Mouse (Mus musculus): Measurements from ENCODE around the gene Cttnbp2nl.

The Cttnbp2nl gene

DNA sequence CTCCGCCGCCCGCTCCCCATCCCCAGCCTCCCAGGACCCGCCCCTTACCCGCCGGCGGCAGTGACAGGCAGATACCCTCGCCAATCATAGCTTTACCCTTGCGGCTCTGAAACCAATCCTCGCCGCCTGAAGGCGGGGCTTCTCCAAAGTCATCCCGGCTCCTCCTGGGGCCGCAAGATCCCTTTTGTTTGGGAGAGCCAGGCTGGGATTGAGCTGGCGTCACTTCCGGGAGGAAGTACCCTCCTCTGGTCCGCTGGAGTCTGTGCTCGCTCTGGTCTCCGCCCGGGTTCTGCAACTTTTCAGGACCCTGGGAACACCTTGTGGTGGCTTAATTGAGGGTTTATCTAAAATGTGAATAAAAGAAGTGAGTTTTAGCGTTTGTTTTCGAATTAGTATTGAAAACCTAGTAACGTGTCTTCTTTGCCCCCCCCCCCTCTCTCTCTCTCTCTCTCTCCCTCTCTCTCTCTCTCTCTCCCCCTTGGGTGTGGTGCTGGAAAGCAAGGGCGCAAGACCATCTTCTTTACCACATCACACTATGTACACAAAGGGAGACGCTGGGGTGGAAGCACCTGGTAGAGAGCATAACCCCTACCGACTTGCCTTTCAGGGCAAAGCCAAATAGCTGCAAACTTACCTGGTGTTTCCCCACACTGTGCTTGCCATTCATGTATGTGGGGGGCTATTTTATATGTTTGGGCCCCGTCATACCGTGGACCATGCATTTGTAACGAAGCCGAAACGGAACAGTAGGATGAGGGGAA, at the start of gene Cttnbp2nl:
TSS of gene Cttnbp2nl (minus strand) at position 210 of the 761 bp plus-strand sequence.
- 1% methylated on average over 31 of the region's 31 CpGs for WGBS

DNA sequence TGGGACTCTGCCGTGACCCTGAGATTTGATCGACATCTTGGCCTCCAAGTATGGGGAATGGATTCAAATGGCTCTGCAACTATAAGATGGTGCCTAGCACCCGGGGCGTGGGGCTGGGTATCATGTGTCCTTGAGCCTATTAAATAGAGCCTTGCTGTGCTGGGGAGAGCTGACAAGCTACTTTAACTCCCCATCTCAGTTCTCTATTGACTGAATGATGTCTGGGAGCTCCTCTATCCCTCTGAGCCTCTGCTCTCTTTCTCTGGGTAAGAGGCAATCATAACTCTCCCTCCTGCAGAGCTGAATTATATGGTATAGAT, 47.3 kb upstream of the Cttnbp2nl start:
- WGBS, result 62% methylated on average over 4 of the region's 4 CpGs

DNA sequence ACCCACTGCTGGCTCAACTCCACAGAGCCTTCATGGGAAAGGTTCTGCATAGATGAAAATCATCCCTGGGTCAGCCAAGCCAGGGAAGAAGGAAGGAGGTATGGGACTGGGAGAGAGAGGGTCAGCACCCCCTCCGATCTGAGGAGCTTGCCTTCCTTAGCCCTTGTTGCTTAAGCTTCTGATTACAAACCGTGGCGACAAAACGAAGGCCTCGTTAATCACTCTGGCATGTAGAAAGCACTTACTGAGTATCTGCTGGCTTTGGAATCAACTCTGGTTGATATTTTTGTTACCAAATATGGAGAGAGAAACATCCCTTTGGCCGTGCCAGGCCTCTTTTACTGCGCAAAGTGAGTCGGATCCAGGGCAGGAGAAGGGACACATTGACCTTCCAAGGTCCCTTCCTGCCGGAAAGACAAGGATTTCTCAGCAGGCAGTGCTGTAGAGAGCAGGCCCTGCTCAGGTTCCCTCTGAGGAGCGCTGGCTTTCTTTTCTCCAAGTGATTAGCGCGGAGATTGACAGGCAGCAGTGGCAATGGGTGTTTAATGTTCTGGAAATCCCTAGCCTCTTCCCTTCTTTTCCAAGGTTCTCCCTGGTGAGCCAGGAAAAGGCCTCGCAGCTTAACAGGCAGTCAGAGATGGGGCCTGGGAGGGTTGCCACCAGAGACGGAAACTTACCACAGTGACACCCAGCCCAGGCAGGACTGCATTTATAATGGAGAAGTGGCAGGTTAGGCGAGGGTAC, 46.8 kb upstream of the Cttnbp2nl start:
- 65% methylated on average over 15 of the region's 15 CpGs for whole genome bisulfite sequencing

DNA sequence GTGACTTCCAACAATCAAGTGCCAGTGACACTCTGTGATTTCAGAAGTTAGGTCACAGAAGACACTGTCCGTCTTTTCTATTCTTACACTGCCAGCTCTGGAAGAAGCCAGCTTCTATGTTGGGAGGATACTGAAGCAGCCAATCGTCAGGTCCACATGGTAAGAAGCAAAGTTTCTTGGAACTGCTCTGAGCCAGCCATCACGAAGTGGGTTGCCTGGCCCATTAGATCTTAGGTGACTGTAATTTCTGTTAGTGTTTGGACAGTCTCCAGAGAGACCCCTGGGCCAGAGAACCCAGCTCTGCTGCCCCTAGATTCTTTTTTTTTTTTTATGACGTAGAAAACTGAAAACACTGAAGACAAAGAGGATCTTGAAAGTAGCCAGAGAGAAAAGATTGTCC, 44.6 kb upstream of the Cttnbp2nl start:
- WGBS, result 85% methylated on average over 4 of the region's 4 CpGs

DNA sequence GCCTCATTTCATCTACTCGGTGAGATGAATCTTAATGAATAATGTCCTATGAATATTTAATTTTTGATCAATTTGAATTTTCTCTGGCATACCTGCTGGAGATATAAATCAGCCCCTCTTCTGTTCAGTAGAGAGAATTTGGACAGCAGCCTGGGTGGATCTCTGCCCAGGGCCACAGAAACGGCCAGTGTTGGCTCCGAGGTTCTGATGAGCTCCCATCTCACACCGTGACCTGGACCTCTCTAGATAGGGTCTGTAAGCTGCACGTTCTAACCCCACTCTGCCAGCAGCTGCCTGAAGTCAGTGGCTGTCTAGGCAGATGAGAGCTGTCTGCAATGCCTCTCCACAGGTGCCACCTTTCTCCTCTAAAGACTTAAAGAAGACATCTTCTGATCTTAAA, 42.1 kb upstream of the Cttnbp2nl start:
- 75% methylated on average over 5 of the region's 5 CpGs for WGBS

DNA sequence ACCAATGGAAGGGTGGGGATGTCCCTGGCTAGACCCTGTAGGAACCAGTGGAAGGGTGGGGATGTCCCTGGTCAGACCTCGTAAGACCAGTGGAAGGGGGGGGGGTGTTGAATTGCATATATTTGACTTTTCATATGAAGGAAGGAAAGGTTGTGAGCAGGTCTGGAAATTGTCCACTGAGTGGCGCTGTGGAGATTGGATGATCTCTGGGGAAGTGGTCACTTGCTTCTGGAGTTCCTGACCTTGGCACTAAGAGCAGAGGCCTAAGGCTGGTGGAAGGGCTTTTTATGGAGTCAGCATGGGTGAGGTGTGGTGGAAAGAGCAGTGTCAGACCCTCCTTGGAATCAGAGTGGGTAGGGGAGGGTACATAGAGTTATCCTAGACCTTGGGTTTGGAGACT, 41.5 kb upstream of the Cttnbp2nl start:
- 80% methylated on average over 2 of the region's 2 CpGs for WGBS

DNA sequence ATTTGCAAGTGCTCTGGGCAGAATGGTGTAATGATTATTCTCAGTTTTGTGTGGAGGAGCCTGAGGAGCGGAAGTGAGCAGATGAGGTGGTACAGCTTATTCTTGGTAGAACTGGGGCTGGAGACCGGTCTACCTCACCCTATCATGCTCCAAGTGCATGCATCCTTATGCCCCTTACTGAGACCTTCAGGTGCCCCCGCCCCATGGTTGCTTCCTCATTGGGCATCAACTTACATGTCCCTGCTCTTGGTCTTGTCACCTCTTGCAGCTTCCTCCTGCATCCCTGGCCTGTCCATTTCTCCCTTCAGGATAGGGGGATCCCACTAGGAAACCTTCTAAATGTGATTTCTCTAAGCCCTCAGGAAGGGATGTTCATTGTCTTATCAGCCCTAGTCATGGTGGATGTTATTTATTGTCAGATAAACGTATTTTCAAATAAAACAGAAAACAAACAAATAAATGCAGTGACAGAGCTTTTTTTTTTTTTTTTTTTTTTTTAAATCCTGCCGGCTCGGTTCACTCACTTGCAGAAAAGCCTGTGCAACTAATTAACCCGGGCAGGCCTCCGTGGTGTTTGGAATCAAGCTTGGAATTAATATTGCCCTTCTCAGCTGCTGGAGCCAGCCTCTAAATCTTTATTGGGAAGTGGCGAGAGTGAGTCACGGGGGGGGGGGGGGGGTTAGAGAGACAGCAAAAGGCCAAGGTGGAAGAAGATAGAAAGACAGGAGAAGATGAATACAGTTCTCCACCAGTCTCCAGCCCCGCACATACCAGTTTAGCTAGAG, 40.0 kb upstream of the Cttnbp2nl start:
- 70% methylated on average over 11 of the region's 11 CpGs for WGBS

DNA sequence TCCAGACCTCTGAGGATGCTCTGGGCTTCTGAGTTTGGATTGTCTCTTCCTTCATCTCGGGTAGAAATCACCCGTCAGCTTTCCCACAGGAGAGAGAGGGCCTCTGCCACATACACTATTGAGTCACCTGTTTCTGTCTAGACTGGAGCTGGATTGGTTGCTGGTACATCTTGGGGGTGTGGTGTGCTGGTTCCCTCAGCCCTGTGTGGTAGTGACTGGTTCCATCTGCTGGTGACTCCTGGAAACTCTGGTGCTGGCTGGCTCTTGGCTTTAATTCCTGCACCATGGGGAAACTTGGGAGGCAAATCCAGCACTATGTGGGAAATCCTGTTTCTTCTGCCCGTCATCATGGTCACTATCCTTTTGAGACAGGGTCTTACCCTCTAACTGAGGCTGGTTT, 38.0 kb upstream of the Cttnbp2nl start:
- 50% methylated on average over 3 of the region's 3 CpGs for WGBS

DNA sequence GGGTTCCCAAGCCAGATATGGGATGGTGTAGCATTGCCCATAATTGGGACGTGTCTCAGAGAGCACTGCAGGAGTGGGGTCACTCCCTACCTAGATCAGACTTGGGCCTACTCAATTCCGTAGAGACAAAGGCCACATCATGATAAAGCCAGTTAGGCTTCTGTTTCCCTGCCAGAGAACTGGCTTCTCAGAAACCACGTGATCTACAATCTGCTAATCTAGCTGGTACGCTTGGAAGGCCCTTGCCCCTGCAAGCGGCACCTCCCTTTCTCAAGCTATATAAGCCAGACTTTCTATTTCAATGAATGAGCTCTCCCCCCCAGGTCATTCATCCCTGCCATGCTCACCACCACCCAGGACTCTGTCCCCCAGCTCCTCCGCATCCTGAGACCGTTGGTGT, 37.2 kb upstream of the Cttnbp2nl start:
- 95% methylated on average over 7 of the region's 7 CpGs for WGBS

DNA sequence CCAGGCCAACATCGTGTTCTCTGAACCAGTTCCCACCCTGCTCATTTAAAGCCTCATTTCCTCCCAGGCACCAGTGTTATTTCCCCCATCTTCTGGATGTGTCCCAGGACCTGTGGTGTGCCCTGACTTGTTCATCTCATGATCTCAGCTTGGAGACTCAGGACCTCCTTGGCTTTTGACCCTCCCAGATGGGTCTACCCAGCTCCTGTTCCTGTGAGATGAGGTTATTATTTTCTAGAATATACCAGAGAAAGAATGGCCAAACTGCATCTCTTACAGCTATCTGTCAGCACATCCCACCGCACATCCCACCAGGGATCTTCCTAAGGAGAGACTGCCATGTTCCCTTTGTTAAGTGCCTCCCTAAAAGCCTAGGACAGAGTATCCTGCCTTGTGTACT, 35.7 kb upstream of the Cttnbp2nl start:
- 85% methylated on average over 2 of the region's 2 CpGs for WGBS

DNA sequence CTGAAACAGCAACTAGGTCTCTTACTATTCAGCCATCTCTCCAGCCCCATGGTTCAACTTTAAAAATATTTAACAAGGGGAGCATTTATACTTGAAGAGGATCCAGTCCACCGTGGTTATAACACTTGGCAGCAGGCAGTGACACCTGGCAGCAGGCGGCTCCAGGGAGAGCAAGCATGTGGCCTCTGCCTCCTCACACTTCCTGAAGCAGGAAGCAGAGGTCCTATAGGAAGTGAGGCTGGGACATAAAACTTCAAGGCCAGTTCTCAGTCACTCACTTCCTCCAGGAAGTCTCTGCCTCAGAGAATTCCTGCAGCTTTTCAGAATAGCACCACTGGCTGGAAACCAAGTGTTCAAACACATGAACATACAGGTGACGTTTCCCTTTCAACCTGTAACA, 34.4 kb upstream of the Cttnbp2nl start:
- WGBS, result 60% methylated on average over 3 of the region's 3 CpGs

DNA sequence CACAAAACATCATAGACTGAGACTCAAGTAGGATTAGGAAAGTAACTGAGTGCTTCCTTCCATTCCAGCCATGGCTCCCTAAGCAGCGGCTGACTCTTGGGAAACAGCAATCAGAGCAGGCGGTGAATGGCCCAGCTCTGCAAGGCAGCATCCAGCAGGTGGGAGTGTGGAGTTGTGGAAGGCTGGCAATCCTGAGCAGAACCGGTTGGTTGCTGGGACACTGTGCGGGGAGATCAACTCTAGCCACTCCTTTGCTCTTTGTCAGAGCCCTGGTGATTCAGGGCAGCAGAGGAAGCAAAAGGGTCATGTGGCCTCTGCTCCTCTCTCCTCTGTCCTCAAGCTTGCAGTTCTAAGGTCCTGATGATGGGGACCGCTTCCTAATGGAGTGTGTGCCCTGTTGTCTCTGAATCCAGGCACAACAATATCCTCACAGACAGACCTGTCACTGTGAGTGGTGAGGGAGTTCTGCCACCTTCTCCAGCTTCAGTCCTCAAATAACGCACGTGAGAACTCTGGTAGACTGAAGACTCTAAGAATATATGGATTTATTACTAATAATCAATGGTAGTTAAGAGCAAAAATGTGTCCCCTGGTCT, 25.4 kb upstream of the Cttnbp2nl start:
- 27% methylated on average over 7 of the region's 7 CpGs for WGBS

DNA sequence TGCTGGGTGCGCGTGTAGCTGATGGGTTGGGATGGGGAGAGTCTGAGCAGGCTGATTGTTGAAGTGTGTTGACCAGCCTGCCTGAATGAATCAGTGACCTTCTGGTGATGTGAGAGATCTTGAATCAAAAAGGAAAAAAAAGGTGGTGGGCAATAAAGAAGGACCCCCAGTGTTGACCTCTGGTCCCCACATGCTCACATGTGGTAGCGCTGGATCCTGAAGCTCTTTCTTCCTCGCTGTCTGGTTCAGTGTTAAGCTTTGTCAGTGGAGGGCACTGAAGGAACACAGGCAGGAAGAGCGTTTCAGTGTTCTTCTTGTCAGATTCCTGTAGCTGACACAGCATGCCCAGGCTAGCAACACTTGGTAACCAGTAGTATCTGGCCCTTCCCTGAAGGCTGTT, 22.9 kb upstream of the Cttnbp2nl start:
- 94% methylated on average over 5 of the region's 5 CpGs for WGBS

DNA sequence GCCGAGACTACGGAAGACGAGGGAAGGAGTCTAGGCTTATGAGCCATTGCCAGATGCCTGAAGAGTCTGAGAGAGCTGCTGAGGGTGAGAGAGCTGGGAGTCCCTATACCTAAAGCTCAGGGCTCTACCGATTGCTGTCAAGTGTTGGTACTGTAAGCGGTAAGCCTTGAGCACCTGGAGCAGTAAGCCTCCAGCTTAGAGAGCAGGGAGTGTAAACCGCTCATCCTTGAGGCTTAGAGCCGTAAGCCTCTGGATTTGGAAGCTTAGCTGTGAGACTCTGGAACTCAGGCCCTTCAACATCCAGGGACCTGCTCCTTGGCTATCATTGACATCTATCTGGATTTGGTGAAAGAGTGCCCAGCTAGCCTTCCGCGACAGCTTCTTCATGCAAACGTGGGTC, 19.6 kb upstream of the Cttnbp2nl start:
- 92% methylated on average over 10 of the region's 10 CpGs for WGBS

DNA sequence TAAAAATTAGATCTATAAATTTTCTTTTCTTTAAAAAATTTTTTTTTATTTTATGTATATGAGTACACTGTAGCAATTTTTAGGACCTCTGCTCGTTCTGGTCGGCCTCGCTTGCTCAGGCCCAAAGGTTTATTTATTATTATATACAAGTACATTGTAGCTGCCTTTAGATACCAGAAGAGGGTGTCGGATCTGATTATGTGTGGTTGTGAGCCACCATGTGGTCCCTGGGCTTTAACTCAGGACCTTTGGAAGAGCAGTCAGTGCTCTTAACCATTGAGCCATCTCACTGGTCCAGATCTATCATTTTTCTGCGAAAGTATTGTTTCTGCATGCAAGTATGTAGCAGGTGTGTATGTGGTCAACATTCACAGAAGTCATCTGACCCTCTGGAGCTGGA, 18.3 kb upstream of the Cttnbp2nl start:
- WGBS, result 98% methylated on average over 5 of the region's 5 CpGs

DNA sequence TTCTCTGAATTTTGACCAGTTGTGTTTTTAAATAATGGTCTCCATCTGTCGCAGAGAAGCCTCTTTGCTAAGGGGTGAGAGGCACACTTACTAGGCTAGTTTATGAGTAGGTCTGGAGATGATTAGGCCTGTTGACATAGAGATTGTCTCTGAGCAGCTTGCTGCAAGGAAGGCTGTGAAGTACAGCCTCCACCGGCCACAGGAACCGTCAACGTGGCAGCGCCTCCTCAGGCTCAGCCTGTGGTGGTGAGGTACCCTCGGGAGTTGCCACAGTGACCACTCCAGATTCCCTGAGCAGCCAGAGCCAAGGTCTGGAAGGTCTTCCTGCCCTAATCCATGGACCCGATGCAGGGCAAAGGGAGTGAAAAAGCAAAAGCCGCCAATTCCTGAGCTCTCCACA, 17.6 kb upstream of the Cttnbp2nl start:
- 82% methylated on average over 8 of the region's 8 CpGs for WGBS

DNA sequence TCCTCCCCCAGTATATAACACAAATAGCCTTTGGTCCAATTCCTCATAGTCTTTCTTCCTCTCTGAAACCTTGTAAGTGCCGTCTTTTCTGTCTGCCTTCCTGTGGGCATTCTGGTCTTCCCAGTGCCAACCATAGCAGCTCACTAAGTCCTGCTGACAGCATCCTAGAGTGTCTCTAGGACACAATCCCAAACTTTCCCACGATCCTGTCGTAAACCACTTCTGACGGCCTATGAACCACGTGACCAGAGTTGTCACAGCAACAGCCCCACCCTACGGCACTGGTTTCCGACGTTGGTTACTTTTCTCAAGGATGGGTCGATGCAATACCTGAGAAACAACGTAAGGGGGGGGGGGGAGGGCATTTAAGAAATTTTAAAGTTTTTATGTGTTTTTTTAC, 13.6 kb upstream of the Cttnbp2nl start, which contains the start of gene 4930564D02Rik:
TSS of gene 4930564D02Rik (plus strand) at position 301 of the 400 bp plus-strand sequence.
- 76% methylated on average over 10 of the region's 10 CpGs for WGBS

DNA sequence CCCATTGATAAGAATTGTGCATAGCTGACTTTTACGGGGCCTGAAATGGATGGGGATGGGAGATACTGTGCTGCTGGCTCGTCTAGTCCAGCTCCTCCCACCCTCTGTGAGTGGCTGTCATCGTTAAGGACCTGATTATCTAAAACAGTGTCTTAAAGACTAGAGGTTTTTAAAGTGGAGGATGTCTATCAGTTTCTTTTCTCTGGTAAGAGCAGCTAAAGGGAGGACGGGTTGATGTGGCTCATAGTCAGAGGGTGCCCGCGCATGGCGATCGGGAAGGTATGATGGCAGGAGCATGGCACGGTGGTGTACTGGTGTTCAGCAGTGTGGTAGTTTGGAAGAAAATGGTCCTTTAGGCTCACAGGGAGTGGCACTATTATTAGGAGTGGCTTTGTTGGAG, 9.7 kb upstream of the Cttnbp2nl start:
- 87% methylated on average over 9 of the region's 9 CpGs for WGBS

DNA sequence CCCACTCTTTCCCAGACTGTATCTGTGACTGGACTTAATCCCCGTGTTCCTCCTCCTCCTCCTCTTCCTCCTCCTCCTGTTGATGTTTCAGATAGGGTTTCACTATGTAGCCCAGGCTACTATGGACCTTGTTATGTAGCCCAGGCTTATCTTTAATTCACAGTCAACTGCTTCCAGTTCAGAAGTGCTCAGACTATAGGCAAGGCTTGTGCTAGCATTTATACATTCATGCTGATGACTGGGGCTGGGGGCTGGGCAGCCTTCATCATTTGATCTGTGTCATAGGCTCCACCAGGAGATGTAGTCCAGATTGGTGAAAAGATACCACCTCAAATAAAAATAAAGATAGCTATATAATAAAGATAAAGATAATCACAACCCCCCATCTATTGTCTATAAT, 9.0 kb upstream of the Cttnbp2nl start:
- WGBS, result 71% methylated on average over 1 of the region's 1 CpGs

DNA sequence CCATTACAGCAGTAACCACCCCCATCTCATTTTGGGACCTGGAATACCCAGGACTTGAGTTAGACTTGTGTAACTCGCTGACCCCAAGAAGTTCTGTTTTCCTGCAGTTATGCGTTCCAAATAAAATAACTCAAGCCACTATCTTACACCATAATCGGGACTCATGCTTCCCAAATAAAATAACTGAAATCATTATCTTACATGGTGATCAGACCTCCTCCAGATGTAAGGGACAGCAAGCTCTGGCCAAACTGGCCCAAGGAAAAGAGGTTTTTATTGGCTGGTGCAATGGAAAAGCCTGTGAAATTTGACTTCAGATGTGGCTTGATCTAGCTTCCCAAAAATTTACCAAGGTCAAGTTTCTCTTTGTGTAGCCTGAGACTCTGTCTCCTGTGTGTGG, 8.6 kb upstream of the Cttnbp2nl start:
- WGBS, result 81% methylated on average over 3 of the region's 3 CpGs

DNA sequence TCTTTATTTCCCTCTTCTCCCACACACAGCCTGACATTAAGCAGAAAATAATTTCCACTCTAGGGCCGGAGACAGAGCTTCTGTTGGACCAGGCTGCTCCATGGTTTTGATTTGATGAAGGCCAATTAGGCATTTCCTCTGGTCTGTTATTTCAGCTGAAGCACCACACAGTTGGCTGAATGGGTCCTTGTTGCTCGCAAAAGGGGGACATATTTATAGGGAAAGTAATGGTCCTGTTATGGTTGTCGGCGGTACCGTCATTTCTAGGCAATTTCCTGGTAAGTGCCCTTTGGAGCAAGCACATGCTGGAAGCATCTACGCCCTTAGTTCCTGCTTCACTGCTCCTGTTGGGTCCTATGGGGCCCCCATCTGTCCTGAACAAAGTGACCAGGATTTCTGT, 8.0 kb upstream of the Cttnbp2nl start:
- 73% methylated on average over 6 of the region's 6 CpGs for WGBS

DNA sequence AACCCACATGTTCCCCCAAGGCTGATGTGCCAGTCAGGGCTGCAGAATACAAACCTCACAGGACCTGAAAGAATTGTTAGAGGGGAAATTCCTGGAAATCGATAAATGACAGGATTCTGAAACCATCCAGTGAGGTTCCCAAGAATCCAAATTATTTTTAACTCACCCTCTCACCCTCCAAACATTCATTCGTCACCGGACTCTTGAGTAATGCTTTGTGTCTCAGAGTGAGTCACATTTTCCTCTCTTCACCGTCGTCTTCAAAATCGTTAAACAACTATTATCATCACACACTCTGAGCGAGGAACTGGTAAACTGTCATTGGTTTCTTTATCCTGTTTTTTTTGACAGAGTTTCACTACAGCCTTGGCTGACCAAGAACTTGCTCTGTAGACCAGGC, 7.0 kb upstream of the Cttnbp2nl start:
- 69% methylated on average over 7 of the region's 7 CpGs for WGBS
